Mouse (Mus musculus) embryonic fibroblast, embryonic 13.5 days (primary cell): Measurements from ENCODE around the gene Nova2.

Experiments used
- CTCF ChIP-seq: IDR thresholded peaks from 2 replicates; pipeline ENCODE4 v1.5.1; 2011; ENCODE audit warnings: mild to moderate bottlenecking, control low read depth, low read length, moderate library complexity, borderline replicate concordance; ENCODE audit not compliant: insufficient read depth
- POLR2A ChIP-seq: IDR thresholded peaks from 2 replicates; pipeline ENCODE4 v1.6.1; 2011; ENCODE audit warnings: low read depth, mild to moderate bottlenecking, control low read depth, low read length, moderate library complexity

- no peak for TF ChIP-seq POLR2A
- TF ChIP-seq CTCF, result peak; percentile 42; the same call in 1 of the 2 replicates
Observed at GRCm38 (mm10) chr7:18896536-18896935, 29.2 kb upstream of the Nova2 start.
